Mouse (Mus musculus) stomach, embryonic 14.5 days (tissue): ENCODE measurements around the gene Cdk6. TPM values are rescaled to one million over a fixed set of nuclear protein-coding genes. Genes with fewer than 3 reads are reported as not detected.

Experiments
- ATAC-seq: fragments of 200-750 bp; cut with Nextera tagmentation; 2 replicates; pipeline ENCODE4 v1.8.0; 2017; ENCODE audit warnings: low read depth, moderate TSS enrichment; ENCODE audit not compliant: insufficient number of reproducible peaks, insufficient read depth, low FRiP score
- H3K27ac ChIP-seq: fragments of 300-500 bp; sonication (generic); 2 replicates; pipeline ENCODE4 v1.5.1; 2014; ENCODE audit warnings: mild to moderate bottlenecking, low read length, moderate library complexity, mixed read lengths
- H3K27me3 ChIP-seq: fragments of 300-500 bp; sonication (generic); 2 replicates; pipeline ENCODE4 v1.6.1; 2014; ENCODE audit warnings: low read length, control low read depth, mixed read lengths; ENCODE audit not compliant: control insufficient read depth, insufficient read depth
- H3K36me3 ChIP-seq: fragments of 300-500 bp; sonication (generic); 2 replicates; pipeline ENCODE4 v1.6.1; 2014; ENCODE audit warnings: mild to moderate bottlenecking, control low read depth, low read length, moderate library complexity, mixed read lengths; ENCODE audit not compliant: control insufficient read depth, insufficient read depth
- H3K4me1 ChIP-seq: fragments of 300-500 bp; sonication (generic); 2 replicates; pipeline ENCODE4 v1.6.1; 2014; ENCODE audit warnings: low read length, control low read depth, mixed read lengths; ENCODE audit not compliant: control insufficient read depth, insufficient read depth
- H3K4me2 ChIP-seq: fragments of 300-500 bp; sonication (generic); replicated peaks from 2 replicates; pipeline ENCODE4 v1.6.1; 2014; ENCODE audit warnings: low read depth, low read length, control low read depth
- H3K4me3 ChIP-seq: fragments of 300-500 bp; sonication (generic); 2 replicates; pipeline ENCODE4 v1.5.1; 2014; ENCODE audit warnings: low read depth, low read length, control low read depth
- H3K9ac ChIP-seq: fragments of 300-500 bp; sonication (generic); replicated peaks from 2 replicates; pipeline ENCODE4 v1.6.1; 2014; ENCODE audit warnings: low read depth, mild to moderate bottlenecking, control low read depth, low read length, moderate library complexity, mixed read lengths
- H3K9me3 ChIP-seq: fragments of 300-500 bp; sonication (generic); 2 replicates; pipeline ENCODE4 v1.6.1; 2016; ENCODE audit warnings: low read depth, low read length, control low read depth; ENCODE audit not compliant: control insufficient read depth
- WGBS: fragments of 180-500 bp; shearing (Covaris S2); extraction: QIAGEN DNeasy Blood & Tissue Kit; methylation state at CpG from one replicate; pipeline ENCODE4 v1.1.7; 2014; 5-methylcytosine and 5-hydroxymethylcytosine counted together
- polyA plus RNA-seq: library from polyadenylated mRNA; unstranded; fragments of >200 nt; fragmentation: Nextera tagmentation; extraction: Ambion mirVana; gene quantifications from 2 replicates; pipeline ENCODE4 v1.2.1, GENCODE M21; 2014

The Cdk6 gene
- polyA plus RNA-seq, 1 experiment from 2014 or later: 36.8 TPM

GRCm38 (mm10) chr5:3361252-3361651 is 20.0 kb downstream of the Cdk6 start:
- no peaks in the 10 kb centered on the region for H3K36me3 ChIP-seq
- H3K4me3 ChIP-seq: no peak overlapping the region
- WGBS: 92% methylated on average over 5 of the region's 5 CpGs
- no peaks in the 10 kb centered on the region for H3K9me3 ChIP-seq
- H3K4me2 ChIP-seq: no peak overlapping the region
- no peaks in the 10 kb centered on the region for H3K27me3 ChIP-seq
- H3K27ac ChIP-seq: no peak overlapping the region
- ATAC-seq: no peak
- no peak overlapping the region for H3K9ac ChIP-seq
- H3K4me1 ChIP-seq: peaks cover 20% of the 10 kb centered on the region

GRCm38 (mm10) chr5:3362111-3362510 is 20.8 kb downstream of the Cdk6 start:
- Histone ChIP-seq H3K4me2 (no peak overlapping the region), H3K27me3 (no peaks in the 10 kb centered on the region), H3K4me3 (no peak overlapping the region), H3K4me1 (peaks cover 20% of the 10 kb centered on the region), H3K9me3 (no peaks in the 10 kb centered on the region), H3K27ac (no peak overlapping the region), H3K9ac (no peak overlapping the region), H3K36me3 (no peaks in the 10 kb centered on the region)
- WGBS: 71% methylated on average over 8 of the region's 8 CpGs
- no peak for ATAC-seq

- Histone ChIP-seq H3K4me1 (peaks cover 20% of the 10 kb centered on the region), H3K9ac (no peak overlapping the region), H3K9me3 (no peaks in the 10 kb centered on the region), H3K27ac (no peak overlapping the region), H3K27me3 (no peaks in the 10 kb centered on the region), H3K4me2 (no peak overlapping the region), H3K4me3 (no peak overlapping the region), H3K36me3 (no peaks in the 10 kb centered on the region)
- no peak for ATAC-seq
- WGBS: 61% methylated on average over 15 of the region's 15 CpGs
Measured at GRCm38 (mm10) chr5:3363036-3363983, 22.0 kb downstream of the Cdk6 start.

DNA sequence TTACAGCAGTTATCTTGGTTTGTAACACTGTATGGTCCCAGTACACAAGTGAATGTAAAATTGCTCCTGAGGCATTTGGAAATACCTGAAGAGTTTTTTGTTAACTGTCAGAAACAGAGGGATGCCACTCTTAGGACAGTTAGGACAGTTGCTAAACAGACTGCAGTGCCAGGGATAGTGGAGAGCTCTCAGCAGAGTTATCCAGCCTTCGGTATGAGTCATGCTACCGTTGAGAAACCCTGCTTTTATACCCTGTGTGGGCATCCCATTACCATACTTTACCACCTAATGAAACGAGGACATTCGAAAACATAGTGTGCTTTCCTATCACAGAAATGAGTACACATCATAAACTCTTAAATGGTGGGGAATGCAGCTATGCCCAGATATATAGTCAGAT is 25.8 kb downstream of the Cdk6 start:
- no peak for ATAC-seq
- Histone ChIP-seq H3K9me3 (no peaks in the 10 kb centered on the region), H3K4me1 (peaks cover 14% of the 10 kb centered on the region), H3K4me2 (no peak overlapping the region), H3K27ac (no peak overlapping the region), H3K27me3 (no peaks in the 10 kb centered on the region), H3K4me3 (no peak overlapping the region), H3K9ac (no peak overlapping the region), H3K36me3 (no peaks in the 10 kb centered on the region)
- 93% methylated on average over 4 of the region's 4 CpGs for WGBS

DNA sequence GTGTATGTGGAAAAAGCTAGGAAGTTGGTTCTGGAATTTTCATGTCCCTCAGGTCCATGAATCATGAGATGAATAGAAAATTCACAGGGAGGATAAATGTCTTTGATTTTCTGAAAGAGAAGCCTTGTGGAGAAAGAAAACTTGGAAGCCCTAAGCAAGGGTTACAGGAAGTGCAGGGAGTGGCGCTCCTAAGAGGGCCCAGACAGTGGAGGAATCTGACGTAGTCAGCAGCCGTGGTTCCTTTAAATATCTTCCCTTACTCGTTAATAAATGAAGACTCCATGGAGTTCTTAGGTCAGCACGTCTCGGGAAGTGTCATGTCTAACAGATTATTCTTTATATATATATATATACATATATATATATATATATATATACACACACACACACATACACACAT is 28.0 kb downstream of the Cdk6 start:
- no peaks in the 10 kb centered on the region for H3K36me3 ChIP-seq
- whole genome bisulfite sequencing: 42% methylated on average over 6 of the region's 6 CpGs
- H3K9me3 ChIP-seq: no peaks in the 10 kb centered on the region
- H3K4me1 ChIP-seq: no peaks in the 10 kb centered on the region
- H3K4me3 ChIP-seq: no peak overlapping the region
- H3K27me3 ChIP-seq: no peaks in the 10 kb centered on the region
- peak; percentile 58; the same call in 1 of the 2 replicates for ATAC-seq
- no peak overlapping the region for H3K4me2 ChIP-seq
- no peak overlapping the region for H3K27ac ChIP-seq
- H3K9ac ChIP-seq: no peak overlapping the region

- H3K9ac ChIP-seq: no peak overlapping the region
- H3K36me3 ChIP-seq: no peaks in the 10 kb centered on the region
- no peak overlapping the region for H3K4me3 ChIP-seq
- WGBS: 91% methylated on average over 2 of the region's 2 CpGs
- H3K4me1 ChIP-seq: no peaks in the 10 kb centered on the region
- H3K9me3 ChIP-seq: no peaks in the 10 kb centered on the region
- H3K4me2 ChIP-seq: no peak overlapping the region
- H3K27ac ChIP-seq: no peak overlapping the region
- H3K27me3 ChIP-seq: no peaks in the 10 kb centered on the region
- ATAC-seq: no peak
Measured at GRCm38 (mm10) chr5:3371212-3371611, 29.9 kb downstream of the Cdk6 start.

DNA sequence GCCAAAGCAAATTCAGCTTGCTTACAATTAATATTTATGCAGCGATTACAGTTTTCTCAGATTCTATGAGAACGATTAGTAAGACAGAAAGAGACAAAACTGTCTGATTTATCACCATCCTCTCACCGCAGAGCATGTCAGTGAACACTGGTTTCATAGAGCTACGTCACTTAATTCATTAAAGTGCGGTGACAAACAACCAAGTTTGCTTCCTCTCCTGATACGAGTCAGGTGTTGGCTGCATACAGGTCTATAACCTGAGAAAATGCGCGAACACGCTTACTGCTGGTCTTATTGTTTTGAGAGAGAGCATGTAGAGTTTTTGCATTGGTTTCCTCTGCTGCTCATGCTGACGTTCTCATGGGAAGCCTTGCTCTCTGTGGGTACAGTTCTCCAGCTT is 31.9 kb downstream of the Cdk6 start:
- Histone ChIP-seq H3K9me3 (no peaks in the 10 kb centered on the region), H3K9ac (no peak overlapping the region), H3K4me2 (no peak overlapping the region), H3K4me1 (no peaks in the 10 kb centered on the region), H3K4me3 (no peak overlapping the region), H3K36me3 (no peaks in the 10 kb centered on the region), H3K27ac (no peak overlapping the region), H3K27me3 (no peaks in the 10 kb centered on the region)
- WGBS: 87% methylated on average over 10 of the region's 10 CpGs
- ATAC-seq: no peak

DNA sequence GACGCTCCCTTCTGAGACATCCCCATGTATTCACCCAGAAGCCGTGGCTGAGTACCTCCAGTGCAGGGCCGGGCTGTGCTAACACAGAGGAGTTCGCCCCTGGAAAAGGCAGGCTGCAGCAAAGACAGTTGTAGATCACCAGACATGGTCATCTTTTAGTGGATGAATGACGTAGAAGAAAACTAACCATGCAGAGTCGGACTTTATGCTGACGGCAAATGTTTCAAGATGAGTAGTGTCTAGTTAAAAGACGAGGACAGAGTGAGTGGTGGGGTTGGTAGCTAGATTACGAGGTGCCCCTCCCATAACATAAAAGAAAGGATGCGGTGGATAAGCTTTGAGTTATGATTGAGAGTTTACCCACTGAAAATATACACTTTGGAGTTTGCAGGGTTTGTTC is 33.5 kb downstream of the Cdk6 start:
- Histone ChIP-seq H3K4me3 (no peak overlapping the region), H3K4me2 (no peak overlapping the region), H3K36me3 (no peaks in the 10 kb centered on the region), H3K27ac (no peak overlapping the region), H3K4me1 (no peaks in the 10 kb centered on the region), H3K9me3 (no peaks in the 10 kb centered on the region), H3K27me3 (no peaks in the 10 kb centered on the region), H3K9ac (no peak overlapping the region)
- ATAC-seq: no peak
- 86% methylated on average over 10 of the region's 10 CpGs for WGBS
